Mouse (Mus musculus) liver, adult 2 months (tissue): ENCODE measurements around the gene G0s2. TPM values are rescaled to one million over a fixed set of nuclear protein-coding genes. Genes with fewer than 3 reads are reported as not detected.

Experiments used
- DNase-seq: peaks from one replicate; pipeline ENCODE4 v3.0.0-alpha.2; 2011; ENCODE audit warnings: low read depth, low spot score; ENCODE audit errors: extremely low read depth
- H3K27ac ChIP-seq: fragments of 200-500 bp; replicated peaks from 2 replicates; pipeline ENCODE4 v1.5.1; 2012; ENCODE audit warnings: low read depth, mild to moderate bottlenecking, control low read depth, inconsistent platforms, low read length; ENCODE audit not compliant: insufficient read depth
- H3K27me3 ChIP-seq: fragments of 200-500 bp; 2 replicates; pipeline ENCODE4 v1.6.1; 2012; ENCODE audit warnings: mild to moderate bottlenecking, moderate library complexity, low read length, inconsistent platforms; ENCODE audit not compliant: control insufficient read depth, insufficient read depth
- H3K36me3 ChIP-seq: fragments of 200-500 bp; 2 replicates; pipeline ENCODE4 v1.6.1; 2012; ENCODE audit warnings: low read length, inconsistent platforms; ENCODE audit not compliant: control insufficient read depth, insufficient read depth
- H3K4me1 ChIP-seq: fragments of 200-500 bp; 2 replicates; pipeline ENCODE4 v1.6.1; 2011; ENCODE audit warnings: low read length; ENCODE audit not compliant: control insufficient read depth, insufficient read depth
- H3K4me3 ChIP-seq: fragments of 200-500 bp; 2 replicates; pipeline ENCODE4 v1.5.1; 2011; ENCODE audit warnings: low read depth, mild to moderate bottlenecking, control low read depth, low read length, moderate library complexity; ENCODE audit not compliant: insufficient read depth
- H3K79me2 ChIP-seq: fragments of 200-500 bp; 2 replicates; pipeline ENCODE4 v1.6.1; 2012; ENCODE audit warnings: inconsistent platforms, mild to moderate bottlenecking, low read length, moderate library complexity; ENCODE audit not compliant: control insufficient read depth, insufficient read depth
- H3K9ac ChIP-seq: fragments of 200-500 bp; 2 replicates; pipeline ENCODE4 v1.6.1; 2012; ENCODE audit warnings: low read depth, mild to moderate bottlenecking, control low read depth, inconsistent platforms, low read length
- CTCF ChIP-seq: fragments of 200-500 bp; IDR thresholded peaks from 2 replicates; pipeline ENCODE4 v1.5.1; 2011; ENCODE audit warnings: low read depth, low read length, control low read depth
- POLR2A ChIP-seq: fragments of 200-500 bp; IDR thresholded peaks from 2 replicates; pipeline ENCODE4 v1.6.1; 2011; ENCODE audit warnings: low read length, control low read depth; ENCODE audit not compliant: insufficient read depth; ENCODE audit errors: extremely low read depth
- WGBS: fragments of 180-500 bp; shearing (Covaris S2); methylation state at CpG from one replicate; pipeline ENCODE4 v1.1.7; 2018; 5-methylcytosine and 5-hydroxymethylcytosine counted together
- polyA plus RNA-seq: library from polyadenylated mRNA; depleted of rRNA; stranded (reverse); fragments of >200 nt; gene quantifications from 2 replicates; pipeline ENCODE4 v1.2.3, GENCODE M21; 2012
- total RNA-seq: library from RNA; depleted of rRNA; stranded (reverse); fragments of >200 nt; gene quantifications from 2 replicates; pipeline ENCODE4 v1.2.3, GENCODE M21; 2014

The G0s2 gene
- total and polyA plus RNA-seq, 2 experiments: 106 to 179 TPM

DNA sequence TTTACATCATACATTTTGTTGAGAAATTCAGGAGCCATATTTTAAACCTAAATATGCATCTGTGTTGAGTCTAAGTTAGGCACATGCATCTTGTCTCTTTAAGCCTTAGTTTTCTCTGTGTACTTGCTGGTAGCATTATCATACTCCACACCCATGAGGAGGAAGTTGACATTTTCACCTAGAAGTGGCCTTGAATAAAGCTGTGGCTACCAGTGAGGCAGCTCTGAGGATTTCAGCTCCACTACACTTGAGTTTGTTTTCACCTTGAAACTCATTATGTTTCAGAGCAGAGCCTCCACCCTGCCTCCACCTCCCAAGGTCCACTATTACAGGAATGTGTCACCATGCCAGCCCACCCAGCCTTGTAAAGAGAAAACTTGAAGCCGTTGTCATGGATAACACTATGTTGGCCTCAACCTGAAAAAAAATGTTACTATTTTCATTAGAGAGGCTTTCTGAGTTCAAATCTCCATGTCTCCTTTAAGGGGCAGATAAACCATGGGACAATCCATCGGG is 38.8 kb downstream of the G0s2 start:
- H3K9ac ChIP-seq: no peak overlapping the region
- H3K4me1 ChIP-seq: peaks cover 20% of the 10 kb centered on the region
- H3K27ac ChIP-seq: no peak overlapping the region
- H3K36me3 ChIP-seq: peaks cover 12% of the 10 kb centered on the region
- 89% methylated on average over 2 of the region's 2 CpGs for WGBS
- no peaks in the 10 kb centered on the region for H3K27me3 ChIP-seq
- TF ChIP-seq CTCF: no peak
- TF ChIP-seq POLR2A: no peak
- no peak overlapping the region for H3K4me3 ChIP-seq
- DNase-seq: no peak
- no peaks in the 10 kb centered on the region for H3K79me2 ChIP-seq

DNA sequence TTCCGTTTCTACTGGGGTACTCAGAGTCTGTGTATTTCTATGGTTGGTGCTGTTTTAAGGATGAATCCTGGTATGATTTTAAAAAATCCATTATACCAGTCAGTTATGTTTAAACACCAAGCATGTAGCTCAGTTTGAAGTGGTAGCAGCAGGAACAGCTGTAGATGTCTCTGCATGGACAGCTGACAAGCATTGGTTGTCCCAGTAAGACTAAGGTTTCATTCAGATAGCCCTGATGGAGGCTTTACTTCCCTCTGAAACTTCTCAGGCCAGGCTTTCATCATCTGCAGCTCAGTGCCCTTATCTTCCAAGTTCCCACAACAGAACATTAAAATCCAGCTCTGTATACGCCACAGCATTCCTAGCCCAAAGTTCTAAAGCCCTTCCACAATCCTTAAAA is 40.3 kb downstream of the G0s2 start:
- no peak overlapping the region; the same call in 1 of the 2 replicates for H3K27ac ChIP-seq
- 90% methylated on average over 2 of the region's 2 CpGs for WGBS

DNA sequence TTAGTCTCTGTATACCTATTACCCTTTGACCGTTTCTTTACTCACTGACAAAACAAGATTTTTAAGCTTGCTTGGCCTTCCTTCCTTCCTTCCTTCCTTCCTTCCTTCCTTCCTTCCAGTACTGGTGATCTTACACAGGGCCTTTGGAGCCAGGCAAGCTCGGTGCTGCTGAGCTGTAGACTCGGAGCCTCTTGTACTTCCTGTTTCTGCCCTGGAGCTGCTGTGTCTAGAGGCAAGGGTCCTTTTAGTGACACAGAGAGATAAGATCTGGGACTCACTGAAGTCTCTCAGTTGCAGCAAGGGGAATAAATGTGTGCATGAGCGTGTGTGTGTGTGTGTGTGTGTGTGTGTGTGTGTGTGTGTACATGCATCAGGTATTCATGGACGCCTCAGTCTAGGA is 42.1 kb downstream of the G0s2 start:
- no peaks in the 10 kb centered on the region for H3K79me2 ChIP-seq
- no peak overlapping the region for H3K4me3 ChIP-seq
- DNase-seq: no peak
- TF ChIP-seq CTCF (no peak), POLR2A (no peak)
- H3K27ac ChIP-seq: peak overlapping the region; percentile 90
- WGBS: 55% methylated on average over 5 of the region's 5 CpGs
- no peak overlapping the region for H3K9ac ChIP-seq
- H3K27me3 ChIP-seq: no peaks in the 10 kb centered on the region
- peaks cover 18% of the 10 kb centered on the region for H3K4me1 ChIP-seq
- peaks cover 8% of the 10 kb centered on the region for H3K36me3 ChIP-seq

More for the DNA sequence above, 40.3 kb downstream of the G0s2 start:
- Histone ChIP-seq H3K4me3 (no peak overlapping the region), H3K9ac (no peak overlapping the region), H3K36me3 (peaks cover 8% of the 10 kb centered on the region), H3K27me3 (no peaks in the 10 kb centered on the region), H3K4me1 (peaks cover 21% of the 10 kb centered on the region), H3K79me2 (no peaks in the 10 kb centered on the region)
- TF ChIP-seq POLR2A: no peak
- TF ChIP-seq CTCF: no peak
- DNase-seq: no peak

DNA sequence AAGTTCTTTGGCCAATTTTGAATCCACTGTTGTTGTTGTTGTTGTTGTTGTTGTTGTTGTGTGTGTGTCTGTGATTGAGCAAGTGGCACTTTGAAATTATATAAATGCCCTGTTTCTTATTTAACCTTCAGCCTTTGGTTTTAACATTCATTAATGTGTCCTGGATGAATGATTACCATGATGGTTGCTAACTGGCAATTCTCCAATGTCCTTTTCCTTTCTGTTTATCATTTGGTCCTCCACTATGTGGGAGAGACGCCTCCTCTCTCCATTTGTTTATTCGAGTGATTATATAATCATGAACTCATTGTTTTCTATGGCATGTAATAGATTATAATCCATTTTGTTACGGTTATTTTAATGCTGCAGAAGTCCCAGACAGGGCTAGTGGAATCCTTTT is 42.5 kb downstream of the G0s2 start:
- H3K27me3 ChIP-seq: no peaks in the 10 kb centered on the region
- no peaks in the 10 kb centered on the region for H3K79me2 ChIP-seq
- DNase-seq: peak; percentile 89
- peaks cover 8% of the 10 kb centered on the region; the same call in 1 of the 2 replicates for H3K36me3 ChIP-seq
- no peak overlapping the region for H3K9ac ChIP-seq
- peak overlapping the region; percentile 90 for H3K27ac ChIP-seq
- WGBS: 9% methylated on average over 3 of the region's 3 CpGs
- H3K4me1 ChIP-seq: peaks cover 20% of the 10 kb centered on the region
- no peak for TF ChIP-seq CTCF
- TF ChIP-seq POLR2A: no peak
- H3K4me3 ChIP-seq: no peak overlapping the region

DNA sequence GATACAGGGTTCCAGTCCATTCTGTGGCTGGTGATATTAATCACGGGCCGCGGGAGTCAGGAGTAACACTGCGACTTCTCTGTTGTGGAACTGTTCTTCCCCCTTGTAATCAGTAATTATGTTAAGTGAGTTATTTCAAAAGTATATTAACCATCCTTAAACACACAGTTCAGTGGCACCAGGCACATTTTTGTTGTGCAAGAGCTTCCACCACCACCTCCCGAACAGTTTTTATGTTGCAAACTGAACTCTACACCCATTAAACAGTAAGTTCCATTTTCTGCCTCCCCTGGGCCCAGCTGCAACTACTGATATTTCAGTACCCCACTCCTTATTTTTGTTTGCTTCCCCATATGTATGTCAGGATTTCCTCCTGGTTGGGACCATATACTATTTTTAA is 43.4 kb downstream of the G0s2 start:
- no peaks in the 10 kb centered on the region for H3K79me2 ChIP-seq
- no peak for TF ChIP-seq CTCF
- no peak for TF ChIP-seq POLR2A
- H3K4me1 ChIP-seq: peaks cover 23% of the 10 kb centered on the region
- H3K27ac ChIP-seq: peak overlapping the region; percentile 77
- DNase-seq: peak; percentile 93
- H3K4me3 ChIP-seq: no peak overlapping the region
- H3K36me3 ChIP-seq: peaks cover 7% of the 10 kb centered on the region; the same call in 1 of the 2 replicates
- H3K27me3 ChIP-seq: no peaks in the 10 kb centered on the region
- WGBS: 28% methylated on average over 5 of the region's 5 CpGs
- H3K9ac ChIP-seq: no peak overlapping the region

DNA sequence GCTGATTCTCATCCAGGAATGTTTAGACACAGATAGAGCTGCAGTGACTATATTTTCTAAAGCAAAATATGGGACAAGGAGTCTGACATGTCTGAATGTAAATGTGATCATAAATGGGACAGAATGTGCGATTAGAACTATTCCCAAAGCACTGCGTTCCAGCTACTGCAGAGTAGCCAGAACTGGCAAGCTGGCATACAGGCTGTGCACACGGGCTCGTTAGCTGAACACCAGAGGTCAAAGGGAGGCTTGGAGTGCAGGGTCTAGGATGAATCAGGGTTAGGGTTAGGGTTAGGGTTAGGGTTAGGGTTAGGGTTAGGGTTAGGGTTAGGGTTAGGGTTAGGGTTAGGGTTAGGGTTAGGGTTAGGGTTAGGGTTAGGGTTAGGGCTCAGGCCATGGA is 45.5 kb downstream of the G0s2 start:
- Histone ChIP-seq H3K27ac (peak overlapping the region; percentile 50; the same call in 1 of the 2 replicates), H3K4me3 (no peak overlapping the region), H3K36me3 (peaks cover 15% of the 10 kb centered on the region), H3K9ac (no peak overlapping the region), H3K79me2 (no peaks in the 10 kb centered on the region), H3K4me1 (peaks cover 23% of the 10 kb centered on the region), H3K27me3 (no peaks in the 10 kb centered on the region)
- WGBS: 17% methylated on average over 4 of the region's 4 CpGs
- DNase-seq: peak; percentile 85
- TF ChIP-seq POLR2A: no peak
- no peak for TF ChIP-seq CTCF
